Mouse (Mus musculus) gastrocnemius, adult 18-20 months (tissue): ENCODE measurements around the gene Tex36. TPM values are rescaled to one million over a fixed set of nuclear protein-coding genes. Genes with fewer than 3 reads are reported as not detected.

Experiments
- DNase-seq: peaks from one replicate; pipeline ENCODE4 v3.0.0; 2021; ENCODE audit warnings: low spot score
- long read RNA-seq, 2 experiments: library from polyadenylated mRNA; stranded (forward); transcript quantifications; one replicate each; pipeline ENCODE4 v2.0.0; 2021
- total RNA-seq, 2 experiments: library from RNA; stranded (reverse); gene quantifications; 2 replicates each; pipeline ENCODE4 v1.2.3; 2021

Tex36 gene
- total RNA-seq: not detected
- long read RNA-seq, experiment 1: 0 reads
- long read RNA-seq, experiment 2: 0 reads

- no peak for DNase-seq
These were observed at the start of gene Tex36 for GRCm38 (mm10) chr7:133602058-133602457. TSS of gene Tex36 (minus strand) at chr7:133602158.

GRCm38 (mm10) chr7:133645716-133646115 lies 43.8 kb upstream of the Tex36 start:
- no peak for DNase-seq

GRCm38 (mm10) chr7:133638821-133639220 lies 36.9 kb upstream of the Tex36 start:
- DNase-seq: no peak

GRCm38 (mm10) chr7:133638306-133638705 lies 36.3 kb upstream of the Tex36 start:
- no peak for DNase-seq

- DNase-seq: peak; percentile 98
These were observed 35.7 kb upstream of the Tex36 start, which contains the start of gene Edrf1 for GRCm38 (mm10) chr7:133637361-133638305. TSS of gene Edrf1 (plus strand) at chr7:133637543.

- DNase-seq: peak; percentile 90
These were observed 34.9 kb upstream of the Tex36 start for GRCm38 (mm10) chr7:133636738-133637352.

GRCm38 (mm10) chr7:133634932-133635650 lies 33.1 kb upstream of the Tex36 start:
- no peak for DNase-seq

GRCm38 (mm10) chr7:133632476-133632875 lies 30.5 kb upstream of the Tex36 start:
- DNase-seq: peak; percentile 46

- no peak for DNase-seq
These were observed 28.9 kb upstream of the Tex36 start for GRCm38 (mm10) chr7:133630821-133631220.

- no peak for DNase-seq
These were observed 25.4 kb upstream of the Tex36 start for GRCm38 (mm10) chr7:133627184-133627936.

GRCm38 (mm10) chr7:133623226-133623625 lies 21.3 kb upstream of the Tex36 start:
- no peak for DNase-seq

GRCm38 (mm10) chr7:133620721-133621120 lies 18.8 kb upstream of the Tex36 start:
- DNase-seq: no peak

GRCm38 (mm10) chr7:133612981-133613380 lies 11.0 kb upstream of the Tex36 start:
- no peak for DNase-seq

- no peak for DNase-seq
These were observed 7.6 kb upstream of the Tex36 start for GRCm38 (mm10) chr7:133609585-133609984.

- no peak for DNase-seq
These were observed 6.8 kb upstream of the Tex36 start for GRCm38 (mm10) chr7:133608631-133609340.

- no peak for DNase-seq
These were observed 6.1 kb upstream of the Tex36 start for GRCm38 (mm10) chr7:133607883-133608575.

- no peak for DNase-seq
These were observed 5.4 kb upstream of the Tex36 start for GRCm38 (mm10) chr7:133607331-133607730.

- no peak for DNase-seq
These were observed 2.6 kb upstream of the Tex36 start for GRCm38 (mm10) chr7:133604427-133605081.

- no peak for DNase-seq
These were observed 1.2 kb upstream of the Tex36 start for GRCm38 (mm10) chr7:133603156-133603555.
